Mouse (Mus musculus): ENCODE data around the gene Klf13. TPM values are rescaled to one million over a fixed set of nuclear protein-coding genes. Genes with fewer than 3 reads are reported as not detected.

Gene Klf13
- polyA plus RNA-seq, 1 experiment from 2014 or later = 32.3 TPM

DNA sequence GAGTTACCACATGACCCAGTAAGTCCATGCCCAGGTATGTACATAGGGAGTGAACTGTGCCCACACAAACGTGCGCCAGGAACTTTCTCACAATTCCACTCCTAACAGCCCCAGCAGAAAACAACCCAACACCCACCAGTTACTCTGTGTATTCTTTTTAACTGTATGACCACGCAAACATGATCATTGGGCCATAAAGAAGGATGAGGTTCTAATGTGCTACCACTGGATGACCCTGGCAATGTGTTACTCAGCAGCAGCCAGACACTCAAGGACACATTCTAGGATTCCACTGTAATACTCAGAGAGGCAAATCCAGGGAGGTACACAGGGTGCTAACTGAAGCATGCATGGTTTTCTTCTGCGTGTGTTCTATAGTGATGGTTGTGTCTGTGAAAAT lies 72.8 kb downstream of the Klf13 start:
- no peak for ATAC-seq (ENCODE audit: insufficient read depth, low FRiP score, low read depth)
- Histone ChIP-seq H3K4me3 (replicated peaks) (no peak overlapping the region), H3K4me1 (no peaks in the 10 kb centered on the region), H3K9ac (no peak overlapping the region), H3K9me3 (no peaks in the 10 kb centered on the region), H3K36me3 (no peaks in the 10 kb centered on the region), H3K4me2 (no peak overlapping the region), H3K27ac (no peak overlapping the region), H3K27me3 (replicated peaks) (no peaks in the 10 kb centered on the region)
- WGBS = 83% methylated on average over 4 of the region's 4 CpGs

DNA sequence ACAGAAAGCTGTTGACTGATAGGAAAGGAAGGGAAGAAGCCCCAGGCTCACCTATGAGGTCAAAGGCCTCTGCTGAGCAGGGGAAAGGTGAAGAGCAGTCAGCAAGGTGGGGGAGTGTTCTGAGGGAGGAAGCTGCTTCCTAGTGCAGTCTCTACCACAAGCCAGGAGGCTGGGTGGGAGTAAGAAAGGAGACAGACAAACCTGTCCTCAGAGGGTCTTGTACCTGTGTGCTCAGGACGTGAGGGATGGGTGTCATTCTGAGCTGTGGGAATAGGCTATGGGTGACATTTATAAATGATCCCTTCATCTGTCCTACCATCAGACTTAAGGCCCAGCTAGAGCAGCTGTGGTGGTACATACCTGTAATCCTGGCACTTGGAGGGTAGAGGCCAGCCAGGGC lies 75.7 kb downstream of the Klf13 start:
- Histone ChIP-seq H3K27ac (no peak overlapping the region), H3K4me3 (replicated peaks) (no peak overlapping the region), H3K4me2 (no peak overlapping the region), H3K36me3 (no peaks in the 10 kb centered on the region), H3K27me3 (replicated peaks) (no peaks in the 10 kb centered on the region), H3K4me1 (no peaks in the 10 kb centered on the region), H3K9me3 (no peaks in the 10 kb centered on the region), H3K9ac (no peak overlapping the region)
- WGBS = 61% methylated on average over 1 of the region's 1 CpGs
- no peak for ATAC-seq (ENCODE audit: insufficient read depth, low FRiP score, low read depth)

DNA sequence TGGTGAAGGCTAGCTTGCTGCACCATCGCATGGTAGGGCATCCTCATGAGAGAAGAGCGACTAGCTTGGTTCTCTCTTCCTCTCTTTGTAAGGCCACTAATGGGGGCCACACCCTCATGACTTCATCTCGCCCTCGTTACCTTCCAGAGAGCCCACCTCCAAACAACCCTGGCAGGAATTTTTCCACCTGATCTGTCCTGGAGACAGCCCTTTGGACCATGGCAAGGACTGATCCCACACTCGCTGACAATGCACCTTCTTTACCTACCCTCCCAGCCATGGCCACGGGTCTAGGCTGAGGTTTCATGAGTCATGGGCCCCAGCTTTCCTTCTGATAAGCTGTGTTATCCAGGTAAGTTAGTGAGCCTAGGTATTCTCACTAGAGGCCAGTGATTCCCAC lies 77.6 kb downstream of the Klf13 start:
- H3K9ac ChIP-seq = no peak overlapping the region
- no peaks in the 10 kb centered on the region for H3K36me3 ChIP-seq
- no peaks in the 10 kb centered on the region for H3K4me1 ChIP-seq
- H3K27ac ChIP-seq = no peak overlapping the region
- H3K4me2 ChIP-seq = no peak overlapping the region
- no peak overlapping the region for H3K4me3 ChIP-seq (replicated peaks)
- H3K9me3 ChIP-seq = no peaks in the 10 kb centered on the region
- no peak for ATAC-seq (ENCODE audit: insufficient read depth, low FRiP score, low read depth)
- H3K27me3 ChIP-seq (replicated peaks) = no peaks in the 10 kb centered on the region
- 86% methylated on average over 6 of the region's 6 CpGs for WGBS

DNA sequence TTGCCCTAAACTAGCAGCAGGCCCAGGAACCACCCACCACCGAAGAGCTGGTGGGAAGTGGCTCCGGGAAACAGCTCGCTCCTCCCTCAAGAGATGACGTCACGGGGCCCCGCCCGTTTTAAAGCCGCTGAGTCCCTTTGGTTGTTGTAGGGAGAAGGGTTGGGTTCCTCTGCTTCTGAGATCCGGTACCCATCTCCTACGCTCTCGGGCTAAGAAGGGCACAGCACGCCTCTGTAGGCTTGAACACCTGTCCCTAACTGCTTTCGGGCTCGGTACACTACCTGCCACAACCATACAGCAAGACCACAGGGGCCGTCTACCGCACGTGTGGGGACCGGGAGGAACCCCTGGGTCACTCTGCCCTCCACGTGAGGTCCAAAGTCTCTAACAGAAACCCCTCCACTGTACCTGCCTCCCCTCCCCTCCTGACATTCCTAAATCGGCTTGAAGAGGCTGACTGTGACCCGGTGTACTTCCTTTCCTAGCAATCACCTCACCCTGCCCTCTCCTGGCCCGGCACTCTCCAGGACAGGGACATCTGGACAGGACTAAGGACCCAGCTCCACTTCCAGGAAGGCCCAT lies 80.1 kb downstream of the Klf13 start:
- H3K4me2 ChIP-seq = peak overlapping the region; percentile 77
- H3K4me3 ChIP-seq (replicated peaks) = peak overlapping the region; percentile 39
- no peaks in the 10 kb centered on the region for H3K27me3 ChIP-seq (replicated peaks)
- H3K27ac ChIP-seq = no peak overlapping the region
- no peak overlapping the region for H3K9ac ChIP-seq
- no peaks in the 10 kb centered on the region for H3K9me3 ChIP-seq
- H3K36me3 ChIP-seq = no peaks in the 10 kb centered on the region
- no peaks in the 10 kb centered on the region for H3K4me1 ChIP-seq
- WGBS = 2% methylated on average over 22 of the region's 22 CpGs
- peak; percentile 70 for ATAC-seq (ENCODE audit: insufficient read depth, low FRiP score, low read depth)

DNA sequence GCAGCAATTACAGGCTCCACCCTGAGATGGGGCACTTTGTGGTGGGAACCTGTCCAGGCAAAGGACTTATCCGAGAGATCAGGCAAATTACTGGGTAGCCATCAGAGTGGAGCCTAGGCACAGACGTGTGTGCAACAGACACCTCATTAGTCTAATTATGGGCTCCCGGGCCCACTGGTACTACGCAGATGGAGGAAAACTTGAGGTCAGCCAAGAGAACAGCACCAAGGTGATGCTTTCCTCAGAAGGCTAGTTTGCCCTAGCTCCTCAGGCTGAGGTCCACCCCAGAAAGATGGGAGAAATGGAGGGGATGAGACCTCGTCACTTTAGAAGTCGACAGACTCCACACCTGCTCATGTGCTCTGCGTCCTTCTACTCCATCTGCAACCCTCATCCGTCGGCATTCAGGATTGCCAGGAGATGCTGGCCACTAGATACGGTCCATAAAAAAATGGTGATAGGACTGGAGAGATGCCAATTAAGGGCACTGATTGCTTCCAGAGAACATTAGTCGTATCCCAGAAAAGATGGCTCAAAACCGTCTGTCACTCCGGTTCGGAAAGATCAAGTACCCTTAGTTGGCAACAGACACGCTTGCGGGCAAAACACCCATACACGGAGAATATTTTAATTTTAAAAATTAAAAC lies 80.8 kb downstream of the Klf13 start:
- no peak overlapping the region for H3K9ac ChIP-seq
- H3K4me1 ChIP-seq = no peaks in the 10 kb centered on the region
- H3K9me3 ChIP-seq = no peaks in the 10 kb centered on the region
- H3K27ac ChIP-seq = no peak overlapping the region
- H3K27me3 ChIP-seq (replicated peaks) = no peaks in the 10 kb centered on the region
- H3K36me3 ChIP-seq = no peaks in the 10 kb centered on the region
- H3K4me3 ChIP-seq (replicated peaks) = no peak overlapping the region
- H3K4me2 ChIP-seq = peak overlapping the region; percentile 77; the same call in 1 of the 2 replicates
- ATAC-seq (ENCODE audit: insufficient read depth, low FRiP score, low read depth) = no peak
- 84% methylated on average over 17 of the region's 17 CpGs for WGBS

DNA sequence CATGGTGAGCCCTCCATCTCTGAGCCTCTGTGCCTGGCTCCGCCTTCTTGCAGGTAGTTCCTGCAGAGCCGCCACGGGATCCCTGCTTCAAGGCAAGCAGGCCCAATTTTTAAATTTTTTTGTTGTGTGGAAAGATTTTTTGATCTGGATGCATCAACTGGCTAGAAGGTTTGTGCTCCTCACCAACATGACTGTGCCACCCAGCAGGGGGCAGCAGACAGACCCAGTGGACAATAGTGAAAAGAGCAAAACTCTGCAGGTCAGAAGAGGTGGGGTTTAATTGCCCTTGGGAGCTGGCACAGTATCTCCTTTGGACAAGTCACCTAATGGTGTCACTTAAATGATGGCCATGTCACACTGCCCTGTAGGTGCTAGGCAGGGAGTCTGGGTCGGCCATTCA lies 83.4 kb downstream of the Klf13 start:
- H3K4me2 ChIP-seq = no peak overlapping the region
- H3K9me3 ChIP-seq = no peaks in the 10 kb centered on the region
- ATAC-seq (ENCODE audit: insufficient read depth, low FRiP score, low read depth) = no peak
- no peaks in the 10 kb centered on the region for H3K36me3 ChIP-seq
- no peak overlapping the region for H3K4me3 ChIP-seq (replicated peaks)
- H3K27me3 ChIP-seq (replicated peaks) = no peaks in the 10 kb centered on the region
- WGBS = 71% methylated on average over 4 of the region's 4 CpGs
- no peaks in the 10 kb centered on the region for H3K4me1 ChIP-seq
- H3K27ac ChIP-seq = no peak overlapping the region
- no peak overlapping the region for H3K9ac ChIP-seq

DNA sequence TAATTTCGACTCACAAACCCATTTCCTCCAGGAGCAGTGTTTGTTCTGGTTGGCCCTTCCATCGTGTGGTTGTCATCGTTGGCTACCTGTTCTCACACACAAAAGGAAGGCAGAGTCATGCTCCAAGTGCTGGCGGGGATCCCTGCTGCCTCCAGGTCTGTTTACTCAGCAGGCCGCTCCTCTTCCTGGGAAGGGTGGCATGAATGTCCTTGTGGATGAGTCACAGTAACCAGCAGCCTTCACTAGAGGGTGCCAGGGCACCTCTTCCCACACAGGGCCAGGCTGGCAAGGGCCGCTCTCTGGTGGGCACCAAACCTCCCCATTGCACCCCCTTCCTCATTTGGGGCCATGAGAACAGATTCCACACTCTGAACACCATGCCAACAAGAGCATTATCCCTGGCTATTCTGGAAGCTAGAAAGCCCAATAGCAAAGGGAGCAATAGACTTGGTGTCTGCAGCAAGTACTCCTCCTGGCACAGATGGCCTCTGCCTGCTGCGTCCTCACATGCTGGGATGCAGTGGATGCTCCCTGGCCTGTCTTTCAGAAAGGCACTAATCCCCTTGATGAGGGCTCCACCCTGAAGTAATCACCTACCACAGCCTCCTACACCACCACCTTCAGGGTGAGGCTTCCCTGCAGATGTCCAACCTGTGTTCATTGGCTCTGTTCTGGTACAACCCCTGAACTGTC lies 86.7 kb downstream of the Klf13 start:
- Histone ChIP-seq H3K27ac (no peak overlapping the region), H3K4me2 (no peak overlapping the region), H3K4me1 (no peaks in the 10 kb centered on the region), H3K27me3 (replicated peaks) (no peaks in the 10 kb centered on the region), H3K9me3 (no peaks in the 10 kb centered on the region), H3K9ac (no peak overlapping the region), H3K36me3 (no peaks in the 10 kb centered on the region), H3K4me3 (replicated peaks) (no peak overlapping the region)
- peak; percentile 66; the same call in 1 of the 2 replicates for ATAC-seq (ENCODE audit: insufficient read depth, low FRiP score, low read depth)
- WGBS = 48% methylated on average over 7 of the region's 7 CpGs

Other genes with a start within 250 kb of the Klf13 start
- 0.17 TPM in 1 of 2 replicates, not detected in the other for gene E030018B13Rik, start 22.1 kb downstream of the Klf13 start, polyA plus RNA-seq (2015; fragmentation: Nextera tagmentation; extraction: Ambion mirVana)
- gene Trpm1, start 214.9 kb upstream of the Klf13 start, polyA plus RNA-seq (2015; fragmentation: Nextera tagmentation; extraction: Ambion mirVana) = 0.18 TPM in 1 of 2 replicates, not detected in the other